Mouse (Mus musculus) 3T3-L1 (cell line): ENCODE results near the gene Mlec.

Experiments
- DNase-seq: peaks from one replicate; pipeline ENCODE4 v3.0.0-alpha.2; 2015; ENCODE audit warnings: low read depth, low spot score

Gene Mlec

DNA sequence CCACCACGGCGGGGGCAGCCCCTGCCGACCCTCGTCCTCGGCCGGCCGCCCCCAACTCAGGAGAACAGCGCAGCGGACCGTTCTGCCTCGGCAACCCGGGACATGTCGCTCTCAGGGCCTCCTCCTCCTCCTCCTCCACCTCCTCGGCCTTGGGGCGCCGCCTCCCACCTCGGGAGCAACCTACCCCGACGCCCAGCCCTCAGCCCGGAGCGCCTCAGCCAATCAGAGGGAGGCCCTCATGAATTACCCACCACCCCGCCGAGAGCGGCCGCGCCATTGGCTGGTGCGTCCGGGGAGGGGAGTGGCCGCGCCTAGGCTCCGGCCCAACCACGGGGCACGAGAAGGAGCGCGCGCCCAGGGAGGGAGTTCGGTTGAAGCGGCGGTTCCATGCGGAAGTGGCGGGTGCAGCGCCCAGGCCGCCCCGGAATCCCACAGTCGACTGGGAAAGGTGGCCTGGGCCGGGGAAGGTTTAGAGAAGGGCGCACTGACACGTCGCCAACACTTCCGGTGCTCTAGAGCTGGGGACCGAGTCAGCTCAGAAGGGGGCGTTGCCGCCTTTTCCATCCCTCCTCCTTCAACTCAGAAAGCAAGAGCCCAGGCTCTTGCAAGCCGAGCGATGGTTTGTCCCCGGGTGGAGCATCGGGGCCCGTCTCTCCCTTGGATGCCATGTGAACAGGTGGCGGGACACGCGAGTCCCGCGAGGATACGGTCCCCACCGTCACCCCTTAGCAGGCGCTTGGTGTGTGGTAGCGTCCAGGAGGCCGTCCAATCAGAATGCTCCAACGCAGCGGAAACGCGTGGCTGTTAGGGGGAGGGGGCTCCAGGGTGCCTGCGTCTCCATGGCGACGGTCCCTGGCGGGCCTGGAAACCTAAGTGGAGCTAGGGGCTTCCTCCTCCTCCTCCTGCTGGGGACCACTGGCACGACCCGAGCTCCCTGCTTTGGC lies at the start of gene Mlec:
Mlec (minus strand) TSS at position 140 of the 944 bp plus-strand sequence.
- DNase-seq, result peak; percentile 98

GRCm38 (mm10) chr5:115207244-115207643 lies 49.3 kb upstream of the Mlec start:
- DNase-seq, result no peak

GRCm38 (mm10) chr5:115204562-115205311 lies 46.8 kb upstream of the Mlec start:
- DNase-seq, result no peak

DNA sequence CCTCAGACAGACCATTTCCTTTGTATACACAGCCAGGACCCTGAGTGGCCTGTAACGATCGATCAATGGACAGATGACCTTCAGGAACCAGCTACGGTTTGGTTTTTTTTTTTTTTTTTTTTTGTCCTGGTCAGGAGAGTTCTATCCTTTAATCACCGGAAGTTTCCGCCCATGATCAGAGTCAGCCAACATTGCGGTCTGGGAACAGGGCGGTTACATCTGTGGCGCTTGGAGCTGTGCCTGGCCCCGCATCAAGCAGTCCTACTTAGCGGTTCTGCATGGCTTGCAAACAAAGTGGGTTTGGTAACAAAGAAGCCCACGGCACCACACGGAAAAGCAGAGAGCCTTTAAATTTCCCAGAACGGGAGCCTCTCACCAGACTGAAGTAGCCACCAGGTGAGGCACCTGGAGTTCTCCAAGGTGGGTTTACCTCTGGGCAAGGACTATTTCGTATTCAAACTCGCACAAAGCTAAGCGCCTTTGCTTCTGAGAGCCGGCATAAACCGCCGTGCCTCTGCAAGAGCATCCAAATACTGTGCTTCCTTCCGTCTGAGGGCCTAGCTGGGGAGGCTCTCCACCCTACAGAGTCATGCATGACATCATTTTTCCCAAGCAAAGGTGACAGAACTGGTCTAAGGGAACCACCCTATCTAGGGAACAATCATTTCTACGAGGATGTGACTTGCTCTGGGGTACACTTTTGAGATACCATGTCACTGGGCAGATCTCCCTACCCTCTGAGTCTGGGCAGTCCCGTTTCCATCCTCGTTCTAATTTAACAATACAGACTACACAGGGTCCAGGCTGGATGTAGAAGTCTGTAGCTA lies 46.0 kb upstream of the Mlec start:
- no peak for DNase-seq

GRCm38 (mm10) chr5:115194626-115195221 lies 36.7 kb upstream of the Mlec start:
- no peak for DNase-seq

- DNase-seq, result no peak
These were observed 36.0 kb upstream of the Mlec start, which contains the start of gene Cabp1 for GRCm38 (mm10) chr5:115193669-115194625. TSS of gene Cabp1 (minus strand) at chr5:115194381.

DNA sequence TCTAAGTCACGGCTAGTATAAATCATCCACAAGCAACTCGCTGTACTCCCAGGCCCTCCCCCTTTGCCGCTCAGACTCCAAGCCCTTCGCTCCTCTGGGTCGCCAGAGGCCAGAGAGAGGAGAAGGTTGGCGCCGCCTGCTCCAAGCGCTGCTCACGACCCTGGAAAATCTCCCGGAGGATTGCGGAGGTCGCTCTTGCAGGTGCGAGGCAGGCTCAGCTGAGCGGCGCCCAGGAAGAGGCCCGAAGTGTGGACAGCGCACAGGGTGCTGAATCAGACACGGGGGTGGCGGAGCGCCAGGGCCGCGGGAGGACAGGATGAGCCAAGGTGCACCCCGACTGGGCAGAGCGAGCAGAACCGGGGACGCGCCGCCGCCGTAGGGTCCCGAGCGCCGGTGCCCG lies 35.2 kb upstream of the Mlec start:
- DNase-seq, result no peak

- no peak for DNase-seq
These were observed 34.8 kb upstream of the Mlec start for GRCm38 (mm10) chr5:115192828-115193195.

GRCm38 (mm10) chr5:115191880-115192827 lies 34.2 kb upstream of the Mlec start:
- no peak for DNase-seq

GRCm38 (mm10) chr5:115190081-115190480 lies 32.1 kb upstream of the Mlec start:
- no peak for DNase-seq

- peak; percentile 58 for DNase-seq
These were observed 30.8 kb upstream of the Mlec start for GRCm38 (mm10) chr5:115188824-115189223.

- peak; percentile 91 for DNase-seq
These were observed 29.5 kb upstream of the Mlec start for GRCm38 (mm10) chr5:115187188-115188131.

GRCm38 (mm10) chr5:115186371-115187073 lies 28.5 kb upstream of the Mlec start:
- peak; percentile 37 for DNase-seq

GRCm38 (mm10) chr5:115184726-115185125 lies 26.7 kb upstream of the Mlec start:
- DNase-seq, result no peak

DNA sequence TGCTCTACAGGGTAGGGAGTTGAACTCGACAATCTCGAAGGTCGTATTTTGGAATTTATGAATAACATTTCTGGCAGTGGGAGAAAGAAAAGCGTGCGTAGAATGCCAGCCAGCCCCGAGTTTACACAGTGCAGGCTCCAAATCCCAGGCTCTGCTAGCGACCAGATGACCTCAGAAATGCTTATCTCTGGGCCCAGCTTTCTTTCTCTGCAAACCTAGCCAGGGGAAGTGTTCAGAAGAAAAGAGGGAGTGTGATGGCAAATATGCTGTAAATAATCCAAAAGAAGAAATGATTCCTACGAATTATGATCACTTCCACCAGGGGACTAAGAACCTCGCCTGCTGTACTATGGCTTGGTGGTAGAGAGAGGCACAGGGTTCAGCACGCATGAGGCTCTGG lies 25.5 kb upstream of the Mlec start:
- no peak for DNase-seq

- DNase-seq, result no peak
These were observed 24.9 kb upstream of the Mlec start for GRCm38 (mm10) chr5:115182925-115183324.

- no peak for DNase-seq
These were observed 23.4 kb upstream of the Mlec start for GRCm38 (mm10) chr5:115181248-115181940.
